Mouse (Mus musculus): ENCODE measurements around the gene Atr. TPM values are rescaled to one million over a fixed set of nuclear protein-coding genes. Genes with fewer than 3 reads are reported as not detected.

Atr gene
- 18.7 and 22.6 TPM in 2 replicates for polyA plus RNA-seq (2016; fragmentation: Nextera tagmentation; extraction: Ambion mirVana)

DNA sequence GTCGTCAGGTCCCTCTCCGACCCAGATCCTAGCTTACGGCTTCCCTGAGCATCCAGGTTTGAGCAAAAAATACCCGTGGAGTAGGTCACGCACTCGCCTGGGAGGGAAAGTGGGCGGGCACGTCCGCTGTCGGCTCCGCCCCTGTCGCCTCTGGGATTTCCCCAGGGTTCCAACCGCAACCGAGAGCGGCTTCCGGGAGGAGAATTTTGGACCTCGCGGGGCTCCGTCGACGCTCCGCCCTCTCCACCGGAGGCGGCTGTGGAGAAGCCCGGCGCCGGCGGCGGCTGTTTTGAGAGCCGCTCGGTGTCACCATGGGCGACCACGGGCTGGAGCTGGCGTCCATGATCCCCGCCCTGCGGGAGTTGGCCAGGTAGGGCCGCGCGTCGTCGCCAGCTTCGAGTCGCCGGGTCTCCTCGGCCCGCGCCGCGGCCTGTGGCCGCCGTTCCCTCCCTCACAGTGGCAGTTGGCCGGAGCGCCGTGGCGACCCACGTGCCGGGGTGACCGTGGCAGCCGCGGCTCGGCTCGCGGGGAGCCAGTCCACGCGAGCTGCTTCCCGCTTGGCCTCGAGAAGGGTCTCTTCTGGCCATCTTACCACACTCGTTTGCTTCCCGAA is at the start of gene Atr:
Gene Atr (plus strand): TSS at position 184 of the 613 bp plus-strand sequence.
- H3K27ac ChIP-seq: peak within 1 kb of the TSS; percentile 93

DNA sequence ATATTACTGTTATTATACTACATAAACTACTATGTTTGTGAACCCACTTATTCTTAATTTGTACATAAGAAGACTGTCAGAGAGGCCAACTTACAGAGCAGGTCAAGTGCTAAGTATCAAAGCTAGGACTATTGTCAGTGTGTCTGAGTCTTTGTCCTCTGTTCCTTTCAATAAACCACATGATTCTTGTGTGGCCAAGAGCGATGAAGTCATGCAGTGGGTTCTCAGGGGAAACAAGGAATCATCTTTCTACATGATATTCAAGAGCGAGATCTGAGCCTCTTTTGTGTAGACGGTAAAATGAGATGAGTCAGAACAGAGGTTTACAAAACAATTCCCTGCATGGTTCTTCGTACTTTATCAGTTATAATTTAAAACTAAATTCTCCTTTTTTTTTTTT is 47.8 kb upstream of the Atr start:
- no peak for DNase-seq (ENCODE audit: low spot score)
- no peaks in the 10 kb centered on the region for H3K27me3 ChIP-seq (ENCODE audit: low read depth, poor library complexity, severe bottlenecking)
- H3K36me3 ChIP-seq: no peaks in the 10 kb centered on the region
- 94% methylated on average over 4 of the region's 4 CpGs for WGBS
- H3K4me1 ChIP-seq: peaks cover 3% of the 10 kb centered on the region; the same call in 1 of the 2 replicates
- H3K4me3 ChIP-seq: no peak overlapping the region
- no peak overlapping the region for H3K27ac ChIP-seq
- H3K9me3 ChIP-seq (replicated peaks): no peaks in the 10 kb centered on the region

More for the DNA sequence above, at the start of gene Atr:
- Histone ChIP-seq H3K4me3 (peak within 1 kb of the TSS; percentile 94), H3K27me3 (ENCODE audit: low read depth, poor library complexity, severe bottlenecking) (no peaks in the 10 kb centered on the region), H3K9me3 (replicated peaks) (no peaks in the 10 kb centered on the region), H3K4me1 (peaks cover 8% of the 10 kb centered on the region; the same call in 1 of the 2 replicates), H3K36me3 (0 out of 2 replicates have a peak, but pooled peaks cover under 1% of the 10 kb centered on the region)
- under 1% methylated on average over 69 of the region's 69 CpGs for WGBS
- DNase-seq (ENCODE audit: low spot score): peak; percentile 93

DNA sequence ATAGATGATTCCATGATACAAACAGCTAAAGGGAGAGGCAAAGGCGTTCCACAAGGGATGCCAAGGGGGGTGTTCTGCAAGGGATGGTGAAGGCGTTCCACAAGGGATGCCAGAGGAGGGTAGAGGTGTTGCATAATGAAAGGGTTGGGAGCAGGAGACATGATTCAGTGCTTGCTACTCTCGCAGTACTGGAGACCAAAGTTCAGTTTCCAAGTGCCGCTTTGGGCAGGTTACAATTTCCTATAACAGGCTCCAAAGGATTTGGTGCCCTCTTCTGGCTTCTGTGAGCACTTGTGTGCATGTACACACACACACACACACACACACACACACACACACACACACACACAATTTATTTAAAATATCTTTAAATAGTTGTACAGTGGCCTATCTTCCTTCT is 45.6 kb upstream of the Atr start:
- Histone ChIP-seq H3K4me3 (no peak overlapping the region), H3K27me3 (ENCODE audit: low read depth, poor library complexity, severe bottlenecking) (no peaks in the 10 kb centered on the region), H3K36me3 (no peaks in the 10 kb centered on the region), H3K27ac (no peak overlapping the region), H3K4me1 (no peaks in the 10 kb centered on the region), H3K9me3 (replicated peaks) (no peaks in the 10 kb centered on the region)
- DNase-seq (ENCODE audit: low spot score): no peak
- 93% methylated on average over 4 of the region's 4 CpGs for WGBS

DNA sequence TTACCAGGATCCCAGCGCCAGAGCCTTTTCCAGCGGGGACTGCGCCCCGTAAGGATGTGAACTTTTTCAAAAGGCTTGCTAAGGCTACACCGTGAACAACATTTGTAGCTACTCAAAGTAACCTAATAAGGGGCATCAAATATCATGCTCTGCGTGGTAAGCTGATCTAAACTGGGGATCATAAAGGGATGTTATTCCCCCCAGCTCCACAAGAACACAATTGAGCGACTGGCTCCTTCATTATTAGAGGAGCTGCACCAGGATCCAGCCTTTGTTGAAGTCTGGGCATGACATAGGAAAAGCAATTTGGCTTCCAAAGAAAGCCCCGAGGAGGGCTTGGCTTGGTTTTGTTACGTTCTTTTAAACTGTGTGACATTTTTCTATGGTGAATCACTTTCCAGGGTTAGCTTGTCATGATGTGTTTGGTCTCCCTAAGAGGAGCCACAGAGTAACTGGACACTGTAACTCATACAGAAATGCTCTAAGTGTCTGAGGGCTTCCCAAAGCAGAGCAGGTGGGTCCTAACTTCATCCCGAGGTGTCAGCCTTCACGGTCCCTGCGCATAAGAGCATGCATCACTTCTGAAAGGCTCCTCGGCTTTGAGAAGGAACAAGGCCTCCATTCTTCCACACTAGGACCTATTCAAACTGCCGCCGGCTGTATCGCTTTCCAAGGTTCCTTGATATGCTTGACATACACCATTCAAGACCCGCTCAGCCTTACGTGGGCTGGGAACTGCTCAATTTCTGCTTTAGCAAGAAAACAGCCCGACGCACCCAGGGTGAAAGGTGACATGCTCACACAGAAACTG is 43.5 kb upstream of the Atr start:
- Histone ChIP-seq H3K4me1 (no peaks in the 10 kb centered on the region), H3K4me3 (no peak overlapping the region), H3K27me3 (ENCODE audit: low read depth, poor library complexity, severe bottlenecking) (no peaks in the 10 kb centered on the region), H3K36me3 (no peaks in the 10 kb centered on the region), H3K9me3 (replicated peaks) (no peaks in the 10 kb centered on the region), H3K27ac (no peak overlapping the region; the same call in 1 of the 2 replicates)
- WGBS: 88% methylated on average over 20 of the region's 20 CpGs
- no peak for DNase-seq (ENCODE audit: low spot score)

DNA sequence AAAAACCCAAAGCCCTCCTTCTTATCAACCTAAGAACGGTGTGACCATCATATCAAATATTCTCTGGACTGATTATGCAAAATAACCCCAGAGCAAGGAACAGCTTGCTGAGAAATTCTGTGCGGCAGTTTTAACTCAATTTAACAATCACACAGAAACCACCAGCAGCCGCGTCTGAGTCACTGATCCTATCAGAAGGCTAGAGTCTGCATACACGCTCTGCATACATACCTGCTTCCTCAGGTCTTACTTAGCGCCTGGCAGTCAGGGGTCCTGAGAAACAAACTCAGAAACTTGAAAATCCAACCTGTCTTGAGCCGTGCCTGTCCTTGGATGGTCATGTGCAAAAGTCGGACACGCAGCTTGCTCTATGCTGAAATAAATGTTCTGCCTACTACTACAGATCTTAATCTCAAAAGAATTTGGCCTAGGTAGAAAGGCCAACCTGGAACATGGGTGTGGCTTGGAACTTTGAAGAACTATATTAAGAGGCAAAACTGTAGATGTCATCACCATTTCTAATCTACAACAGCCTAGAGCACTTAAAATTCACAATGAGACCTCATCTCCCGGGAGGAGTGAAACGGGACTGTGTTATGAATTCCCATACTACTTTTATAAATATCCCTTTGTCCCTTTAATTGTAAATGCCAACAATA is 42.3 kb upstream of the Atr start:
- Histone ChIP-seq H3K4me1 (no peaks in the 10 kb centered on the region), H3K27ac (no peak overlapping the region), H3K9me3 (replicated peaks) (no peaks in the 10 kb centered on the region), H3K36me3 (no peaks in the 10 kb centered on the region), H3K4me3 (no peak overlapping the region), H3K27me3 (ENCODE audit: low read depth, poor library complexity, severe bottlenecking) (no peaks in the 10 kb centered on the region)
- DNase-seq (ENCODE audit: low spot score): no peak
- whole genome bisulfite sequencing: 95% methylated on average over 11 of the region's 11 CpGs

DNA sequence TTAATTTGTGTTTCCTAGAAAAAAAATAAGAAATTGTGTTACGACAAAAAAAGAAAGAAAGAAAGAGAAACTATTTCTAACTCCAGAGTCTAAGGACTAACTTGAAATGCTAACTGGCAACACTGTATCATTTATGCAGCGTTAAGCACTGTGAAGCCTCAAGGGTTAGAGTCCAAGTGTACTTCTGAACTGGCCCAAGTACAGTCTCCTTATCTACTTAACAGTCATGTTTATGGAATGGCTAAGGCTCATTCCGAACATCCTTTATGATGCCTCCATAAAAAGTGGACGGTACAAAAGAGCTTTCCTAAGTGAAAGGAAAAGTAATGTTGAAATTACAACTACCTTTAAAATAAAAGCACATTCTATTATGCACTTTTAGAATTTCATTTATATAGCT is 41.7 kb upstream of the Atr start:
- H3K9me3 ChIP-seq (replicated peaks): no peaks in the 10 kb centered on the region

DNA sequence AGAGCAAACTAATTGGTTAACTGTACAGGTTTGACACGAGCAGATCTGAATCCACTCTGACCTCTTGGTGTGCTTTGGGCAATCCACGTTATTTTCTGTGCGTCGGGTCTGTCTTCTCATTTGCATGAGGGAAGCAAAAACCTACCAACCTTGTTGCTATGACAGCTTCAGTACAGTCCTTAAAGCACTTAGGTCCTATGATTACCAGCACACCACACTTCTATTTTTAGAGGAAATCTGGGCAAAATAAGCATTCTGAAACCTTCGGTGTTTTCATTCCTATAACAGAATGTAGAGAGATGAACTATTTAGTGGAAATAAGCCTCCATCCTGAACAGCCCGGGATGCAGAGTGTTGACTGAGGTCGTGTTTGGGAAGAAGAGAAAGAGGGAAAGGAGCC is 34.9 kb upstream of the Atr start:
- Histone ChIP-seq H3K4me1 (peaks cover 5% of the 10 kb centered on the region; the same call in 1 of the 2 replicates), H3K27ac (no peak overlapping the region), H3K9me3 (replicated peaks) (no peaks in the 10 kb centered on the region), H3K27me3 (ENCODE audit: low read depth, poor library complexity, severe bottlenecking) (no peaks in the 10 kb centered on the region), H3K4me3 (no peak overlapping the region), H3K36me3 (no peaks in the 10 kb centered on the region)
- no peak for DNase-seq (ENCODE audit: low spot score)
- WGBS: 88% methylated on average over 7 of the region's 7 CpGs

More for the DNA sequence above, 41.7 kb upstream of the Atr start:
- no peaks in the 10 kb centered on the region for H3K36me3 ChIP-seq
- no peaks in the 10 kb centered on the region for H3K27me3 ChIP-seq (ENCODE audit: low read depth, poor library complexity, severe bottlenecking)
- H3K4me3 ChIP-seq: no peak overlapping the region
- DNase-seq (ENCODE audit: low spot score): no peak
- 89% methylated on average over 4 of the region's 4 CpGs for WGBS
- no peaks in the 10 kb centered on the region for H3K4me1 ChIP-seq
- no peak overlapping the region for H3K27ac ChIP-seq

DNA sequence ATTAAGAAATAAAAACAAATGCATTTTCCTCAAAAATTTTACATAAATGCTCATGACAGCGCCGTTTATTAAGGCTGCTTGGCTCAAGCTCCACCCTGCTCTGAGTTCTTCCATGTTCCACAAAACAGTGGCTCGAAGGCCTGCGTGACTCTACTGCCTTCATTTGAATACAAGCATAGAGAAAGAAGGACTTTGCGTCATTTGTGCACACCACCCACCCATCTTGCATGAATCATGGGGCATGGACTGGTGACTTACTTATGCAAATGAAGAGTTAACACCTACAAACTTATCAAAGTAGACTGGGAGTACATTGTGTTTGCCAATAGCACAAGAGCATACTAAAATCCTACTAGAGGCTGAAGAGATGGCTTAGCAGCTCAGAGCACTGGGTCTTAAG is 29.8 kb upstream of the Atr start:
- Histone ChIP-seq H3K4me1 (no peaks in the 10 kb centered on the region), H3K9me3 (replicated peaks) (no peaks in the 10 kb centered on the region), H3K27ac (no peak overlapping the region), H3K4me3 (no peak overlapping the region), H3K36me3 (no peaks in the 10 kb centered on the region), H3K27me3 (ENCODE audit: low read depth, poor library complexity, severe bottlenecking) (no peaks in the 10 kb centered on the region)
- no peak for DNase-seq (ENCODE audit: low spot score)
- 91% methylated on average over 5 of the region's 5 CpGs for WGBS

DNA sequence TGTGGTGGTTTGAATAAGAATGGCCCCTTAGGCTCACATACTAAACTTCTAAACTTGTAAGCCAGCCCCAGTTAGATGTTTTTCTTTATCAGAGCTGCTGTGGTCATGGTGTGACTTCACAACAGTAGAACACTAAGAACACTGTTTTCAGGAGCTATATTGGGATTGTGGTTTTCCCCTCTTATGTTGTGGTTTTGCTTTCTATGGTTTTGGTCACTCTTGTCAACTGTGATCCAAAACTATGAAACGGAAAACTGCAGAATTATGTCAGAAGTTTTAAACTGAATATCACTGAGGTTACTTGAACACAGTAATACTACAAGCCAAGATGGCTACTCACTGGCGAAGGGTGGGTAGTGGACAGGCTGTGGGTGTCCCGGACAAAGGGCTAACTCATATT is 24.6 kb upstream of the Atr start:
- no peak for DNase-seq (ENCODE audit: low spot score)
- WGBS: 100% methylated on average over 3 of the region's 3 CpGs
- no peaks in the 10 kb centered on the region for H3K27me3 ChIP-seq (ENCODE audit: low read depth, poor library complexity, severe bottlenecking)

DNA sequence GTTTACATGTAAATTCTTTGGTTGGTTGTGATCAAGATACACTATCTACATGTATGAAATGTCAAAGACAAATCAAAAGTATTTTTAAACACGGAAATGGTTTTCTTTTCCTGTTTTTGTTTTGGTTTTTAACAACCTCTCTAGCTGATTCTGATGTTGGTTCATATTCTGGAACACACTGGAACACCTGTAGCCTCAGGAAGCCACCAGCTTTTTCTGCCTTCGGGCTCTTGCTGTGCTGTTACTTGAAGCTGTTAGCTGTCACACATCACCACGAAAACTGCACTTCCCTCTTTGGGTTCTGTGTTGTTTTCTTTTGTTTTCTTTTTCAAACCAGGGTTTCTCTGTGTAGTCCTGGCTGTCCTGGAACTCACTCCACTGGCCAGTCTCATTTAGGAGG is 22.6 kb upstream of the Atr start:
- Histone ChIP-seq H3K9me3 (replicated peaks) (no peaks in the 10 kb centered on the region), H3K4me3 (no peak overlapping the region), H3K36me3 (no peaks in the 10 kb centered on the region), H3K27ac (no peak overlapping the region), H3K27me3 (ENCODE audit: low read depth, poor library complexity, severe bottlenecking) (no peaks in the 10 kb centered on the region), H3K4me1 (no peaks in the 10 kb centered on the region)
- WGBS: 76% methylated on average over 3 of the region's 3 CpGs
- no peak for DNase-seq (ENCODE audit: low spot score)

More for the DNA sequence above, 24.6 kb upstream of the Atr start:
- H3K27ac ChIP-seq: no peak overlapping the region
- H3K36me3 ChIP-seq: no peaks in the 10 kb centered on the region
- H3K4me3 ChIP-seq: no peak overlapping the region
- H3K4me1 ChIP-seq: no peaks in the 10 kb centered on the region
- H3K9me3 ChIP-seq (replicated peaks): no peaks in the 10 kb centered on the region

DNA sequence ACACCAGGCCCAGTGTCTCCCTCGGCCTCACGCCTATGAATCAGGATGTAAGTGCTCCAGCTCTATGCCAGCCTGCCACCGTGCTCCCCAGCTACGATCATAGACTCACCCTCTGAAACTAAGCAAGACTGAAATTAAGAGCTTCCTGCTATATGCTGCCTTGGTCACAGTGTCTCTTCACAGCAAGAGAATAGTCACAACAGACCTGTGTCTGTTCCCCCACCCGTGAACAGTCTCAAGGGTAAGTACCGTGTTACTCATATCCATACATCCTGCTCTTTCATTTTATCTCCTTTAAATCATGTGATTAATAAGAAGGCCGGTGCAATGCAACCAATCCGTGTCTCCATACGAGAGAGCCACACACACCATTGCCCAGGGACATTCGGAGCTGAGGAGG is 21.7 kb upstream of the Atr start:
- no peaks in the 10 kb centered on the region for H3K9me3 ChIP-seq (replicated peaks)
- DNase-seq (ENCODE audit: low spot score): no peak
- H3K4me1 ChIP-seq: no peaks in the 10 kb centered on the region
- H3K36me3 ChIP-seq: no peaks in the 10 kb centered on the region
- WGBS: 93% methylated on average over 10 of the region's 10 CpGs
- no peak overlapping the region for H3K27ac ChIP-seq
- no peaks in the 10 kb centered on the region for H3K27me3 ChIP-seq (ENCODE audit: low read depth, poor library complexity, severe bottlenecking)
- no peak overlapping the region for H3K4me3 ChIP-seq

DNA sequence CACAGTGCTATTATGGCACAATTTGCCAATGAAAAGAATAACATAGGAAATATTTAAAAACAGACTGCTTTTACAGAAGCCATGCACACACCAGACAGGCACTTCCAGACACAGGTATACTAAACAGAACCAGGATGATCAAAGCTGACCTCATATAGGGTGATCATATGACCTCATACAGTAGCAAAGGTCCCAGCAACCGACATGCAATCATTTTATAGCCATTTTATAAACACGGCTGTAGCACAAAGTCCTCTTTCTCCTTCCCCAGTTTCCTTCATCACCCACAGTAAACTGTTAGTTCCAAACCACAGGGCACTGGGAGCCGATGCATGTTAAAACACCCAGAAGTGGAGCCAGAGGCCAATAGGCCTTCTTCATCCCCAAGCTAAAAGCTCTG is 18.0 kb upstream of the Atr start:
- Histone ChIP-seq H3K9me3 (replicated peaks) (no peaks in the 10 kb centered on the region), H3K36me3 (no peaks in the 10 kb centered on the region), H3K27ac (no peak overlapping the region), H3K27me3 (ENCODE audit: low read depth, poor library complexity, severe bottlenecking) (peaks cover 13% of the 10 kb centered on the region), H3K4me3 (no peak overlapping the region), H3K4me1 (peaks cover 9% of the 10 kb centered on the region; the same call in 1 of the 2 replicates)
- WGBS: 85% methylated on average over 3 of the region's 3 CpGs
- DNase-seq (ENCODE audit: low spot score): no peak
